Mouse (Mus musculus) left cerebral cortex, postnatal 10 days (tissue): ENCODE results near the gene Snupn. TPM values are rescaled to one million over a fixed set of nuclear protein-coding genes. Genes with fewer than 3 reads are reported as not detected.
A peak's percentile ranks its signal among the peaks of the same experiment; 100 is the strongest.
"Not testable (repeated sequence)": the region's sequence is repeated elsewhere in the genome, so short reads cannot be mapped to it uniquely, and the experiment has no call there.

ENCODE experiments used
- DNase-seq, 2 experiments: peaks; one replicate each; pipeline ENCODE4 v3.0.0; 2021 to 2022; ENCODE audit warnings: low spot score in 2 of 2, mixed read lengths in 1 of 2; ENCODE audit errors: extremely low spot score in 1 of 2
- intact Hi-C: fragments of 180-260 bp; cut with DNase I; formaldehyde crosslinking; loops from one replicate; pipeline ENCODE4 v1.15.1; 2025
- total RNA-seq, 2 experiments: library from RNA; stranded (reverse); gene quantifications; 2 replicates each; pipeline ENCODE4 v1.2.3; 2021

Gene Snupn
- total RNA-seq, 2 experiments from 2014 or later = 16.3 to 17.3 TPM

DNA sequence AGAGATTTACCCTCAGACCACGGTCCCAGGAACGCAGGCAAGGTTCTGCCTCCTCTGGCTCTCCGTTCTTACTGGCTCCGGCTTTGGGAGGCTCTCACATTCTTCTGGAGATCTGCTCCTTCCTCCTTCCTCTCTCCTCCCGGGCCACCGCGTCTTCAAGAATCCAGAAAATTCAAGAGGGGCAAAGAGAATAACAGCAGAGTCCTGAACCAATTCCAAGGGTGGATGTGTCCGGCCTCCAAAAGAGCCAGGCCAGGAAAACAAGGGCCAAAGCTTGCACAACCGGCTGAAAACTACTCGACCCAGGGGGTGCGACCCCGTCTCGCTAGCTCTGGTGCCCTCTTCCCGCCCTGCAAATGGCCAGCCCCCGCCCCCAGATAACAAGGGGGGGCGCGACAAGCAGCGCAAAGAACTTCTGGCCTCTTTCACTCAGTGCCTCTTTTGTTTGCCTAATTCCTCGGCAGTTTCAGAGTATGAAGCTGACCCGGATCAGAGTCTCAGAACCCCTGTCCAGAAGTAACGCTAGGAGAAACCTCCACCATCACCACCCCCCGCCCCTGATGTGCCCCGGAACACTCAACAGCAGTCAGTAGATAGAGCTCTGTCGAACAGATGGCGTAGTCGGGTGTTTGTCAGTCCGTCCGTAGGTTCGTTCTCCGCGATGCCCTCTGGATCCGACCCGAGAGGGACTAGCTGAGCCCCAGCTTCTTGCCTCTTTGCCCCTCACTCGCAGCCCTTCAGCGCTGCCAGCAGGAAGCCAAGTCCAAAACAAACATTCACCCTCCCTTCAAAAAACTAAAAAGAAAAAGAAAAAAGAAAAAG lies 23.3 kb upstream of the Snupn start:
- DNase-seq = peak in 1 of 2 experiments; percentile 57
- intact Hi-C loops = loop anchor here (5.0 to 10.0 kb wide), 2 partner anchors 35 to 297 kb away; no protein-coding TSS in a partner anchor

DNA sequence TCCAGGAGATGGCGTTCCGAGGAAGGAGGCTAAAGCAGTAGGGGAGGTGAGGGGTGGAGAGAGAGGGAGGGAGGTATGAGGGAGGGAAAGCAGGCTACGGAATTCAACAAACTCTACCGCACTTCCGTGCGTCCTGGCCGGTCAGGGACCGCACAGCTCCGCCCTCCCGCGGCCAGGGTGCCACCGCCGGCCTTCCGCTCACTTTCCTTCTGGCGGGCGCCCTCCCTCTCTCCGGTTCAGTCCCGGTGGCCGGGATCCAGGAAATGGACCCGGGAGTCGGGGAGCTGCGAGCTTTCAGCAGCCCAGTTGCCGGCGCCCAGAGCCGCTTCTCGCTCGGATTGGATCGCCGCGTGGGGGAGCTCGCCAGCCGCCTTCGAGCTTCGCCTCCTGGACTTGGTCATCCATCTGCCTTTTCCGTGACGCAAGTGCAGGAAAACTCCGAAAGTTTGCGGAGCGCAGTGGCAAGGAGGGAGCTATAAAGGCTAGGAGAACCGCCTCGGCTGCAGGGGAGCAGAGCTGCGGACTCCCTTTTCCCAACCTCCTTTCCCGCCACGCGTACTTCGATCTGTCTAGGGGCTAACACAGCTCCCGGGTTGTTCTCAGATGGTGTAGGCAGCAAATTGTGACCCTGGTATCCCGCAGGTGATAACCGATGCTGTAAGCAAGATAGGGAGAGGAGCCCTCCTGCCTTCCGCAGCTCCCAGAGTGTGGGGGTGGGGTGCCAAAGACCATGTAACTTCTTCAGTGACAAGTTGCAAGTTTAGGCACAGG lies 22.5 kb upstream of the Snupn start, which contains the start of gene Snx33:
Gene Snx33 (minus strand): TSS at position 331 of the 771 bp plus-strand sequence.
- intact Hi-C loops = loop anchor here (5.0 to 10.0 kb wide), 2 partner anchors 36 to 297 kb away; no protein-coding TSS in a partner anchor
- DNase-seq = peak; percentile 79 to 94

DNA sequence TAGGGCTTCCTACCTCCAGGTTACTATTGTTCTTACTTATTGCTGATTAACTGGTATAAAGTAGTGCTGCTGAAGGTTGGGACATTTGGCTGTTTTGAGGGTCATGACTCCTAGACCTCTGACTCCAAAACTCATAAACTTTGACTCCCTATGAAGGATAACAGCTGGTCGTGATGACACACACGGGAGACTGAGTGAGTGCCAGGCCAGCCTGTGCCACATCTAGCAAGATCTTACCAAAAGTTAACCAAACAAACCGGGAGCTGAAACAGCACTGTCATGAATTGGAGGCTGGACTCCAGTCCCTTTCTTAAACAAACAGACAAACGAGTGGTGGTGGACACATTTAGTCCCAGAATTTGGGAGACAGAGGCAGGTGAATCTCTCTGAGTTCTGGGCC lies 21.2 kb upstream of the Snupn start:
- no peak for DNase-seq

DNA sequence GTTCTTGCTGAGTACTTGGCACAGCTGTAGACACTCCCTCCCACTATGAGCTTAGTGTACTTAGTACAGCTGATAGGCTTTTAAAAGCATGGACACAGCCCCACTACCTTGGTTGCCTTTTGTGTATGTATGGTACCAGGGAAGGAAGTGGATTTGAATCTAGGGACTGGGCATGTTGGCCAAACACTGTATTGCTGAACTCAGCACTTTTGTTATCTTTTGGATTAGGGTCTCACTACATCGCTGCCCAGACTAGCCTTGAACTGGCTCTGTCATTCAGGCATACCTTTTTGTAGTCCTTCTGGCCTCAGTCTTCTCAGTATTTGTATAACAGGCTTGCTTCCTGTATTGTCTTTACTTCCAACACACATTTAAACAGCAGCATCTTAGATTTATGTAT lies 20.1 kb upstream of the Snupn start:
- intact Hi-C loops = no loop called here
- no peak for DNase-seq

More for the DNA sequence above, 21.2 kb upstream of the Snupn start:
- intact Hi-C loops = loop anchor here (5.0 to 10.0 kb wide), 2 partner anchors 37 to 295 kb away; no protein-coding TSS in a partner anchor

DNA sequence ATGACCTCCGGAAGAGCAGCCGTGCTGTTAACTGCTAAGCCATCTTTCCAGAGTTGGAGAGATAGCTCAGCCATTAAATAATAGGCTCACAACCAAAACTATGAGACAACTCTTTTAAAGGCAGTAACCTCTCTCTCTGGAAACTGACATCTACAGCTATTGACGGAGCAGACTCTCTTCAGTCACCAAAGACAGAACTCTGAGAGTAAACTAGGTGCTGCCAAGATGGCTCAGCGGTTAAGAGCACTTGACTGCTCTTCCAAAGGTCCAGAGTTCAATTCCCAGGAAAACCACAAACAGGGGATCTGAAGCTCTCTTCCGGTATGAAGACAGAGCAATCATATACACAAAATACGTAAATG lies 13.8 kb upstream of the Snupn start:
- DNase-seq = no peak
- intact Hi-C loops = no loop called here

DNA sequence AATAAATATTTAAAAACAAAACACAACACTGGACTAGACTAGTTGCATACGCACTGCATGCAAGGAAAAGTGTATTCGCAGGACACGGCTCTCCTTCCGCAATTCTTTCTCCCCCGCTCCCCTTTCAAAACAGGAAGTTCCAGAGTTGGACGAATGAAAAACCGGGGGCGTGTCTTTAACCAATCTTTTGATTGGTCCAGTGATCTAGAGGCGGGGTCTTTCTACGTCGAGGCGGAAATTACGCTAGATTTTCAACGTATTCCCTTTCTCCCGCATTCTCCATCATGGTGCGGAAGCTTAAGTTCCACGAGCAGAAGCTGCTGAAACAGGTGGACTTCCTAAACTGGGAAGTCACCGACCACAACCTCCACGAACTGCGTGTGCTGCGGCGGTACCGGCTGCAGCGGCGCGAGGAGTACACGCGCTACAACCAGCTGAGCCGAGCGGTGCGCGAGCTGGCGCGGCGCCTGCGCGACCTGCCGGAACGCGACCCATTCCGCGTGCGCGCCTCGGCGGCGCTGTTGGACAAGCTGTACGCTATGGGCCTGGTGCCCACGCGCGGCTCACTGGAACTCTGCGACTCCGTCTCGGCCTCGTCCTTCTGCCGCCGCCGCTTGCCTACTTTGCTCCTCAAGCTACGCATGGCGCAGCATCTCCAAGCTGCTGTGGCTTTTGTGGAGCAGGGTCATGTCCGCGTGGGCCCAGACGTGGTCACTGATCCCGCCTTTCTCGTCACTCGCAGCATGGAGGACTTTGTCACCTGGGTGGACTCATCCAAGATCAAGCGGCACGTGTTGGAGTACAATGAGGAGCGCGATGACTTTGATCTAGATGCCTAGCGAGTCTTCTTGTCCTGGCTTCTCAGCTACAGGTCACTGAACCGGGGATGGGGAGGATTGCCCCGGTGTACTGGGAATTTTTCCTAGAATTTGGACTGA lies 13.2 kb upstream of the Snupn start, which contains the start of gene Imp3:
Gene Imp3 (plus strand): TSS at position 253 of the 938 bp plus-strand sequence.
- intact Hi-C loops = no loop called here
- peak; percentile 91 to 92 for DNase-seq

DNA sequence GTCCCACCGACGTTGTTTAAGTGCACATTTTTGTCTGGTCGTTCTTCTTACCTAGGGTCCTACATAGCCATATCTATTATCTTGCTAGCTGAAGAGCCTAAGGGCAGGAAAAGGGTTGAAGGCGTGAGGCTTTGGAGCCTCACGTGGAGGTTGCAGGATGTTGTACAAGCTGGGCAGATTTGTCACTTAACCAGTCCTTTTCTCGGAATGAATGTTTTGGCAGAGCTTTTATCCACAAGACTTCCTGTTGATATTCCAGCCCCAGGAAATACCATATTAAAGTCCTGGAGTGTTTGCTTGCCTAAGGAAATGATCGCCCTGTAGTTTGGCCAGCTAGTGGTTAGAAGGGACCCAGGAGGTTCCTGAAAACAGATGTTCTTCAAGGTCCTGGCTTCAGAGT lies 12.3 kb upstream of the Snupn start:
- DNase-seq = no peak
- intact Hi-C loops = no loop called here

DNA sequence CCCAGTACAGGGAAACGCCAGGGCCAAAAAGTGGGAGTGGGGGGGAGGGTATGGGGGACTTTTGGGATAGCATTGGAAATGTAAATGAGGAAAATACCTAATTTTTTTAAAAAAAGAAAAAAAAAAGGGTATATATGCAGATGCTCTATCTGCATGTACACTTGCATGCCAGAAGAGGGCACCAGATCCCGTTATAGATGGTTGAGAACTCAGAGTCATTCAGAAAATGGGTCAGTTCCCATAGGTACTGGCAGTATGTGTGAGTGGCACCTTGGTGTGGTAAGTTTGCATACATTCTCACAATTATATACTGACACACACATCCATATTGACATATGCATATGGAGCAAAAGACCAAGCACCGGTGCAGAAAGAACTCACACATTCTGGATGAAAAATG lies 3.2 kb upstream of the Snupn start:
- intact Hi-C loops = loop anchor here (5.0 to 10.0 kb wide), 2 partner anchors 47 to 185 kb away; partner anchors contain the start of genes Man2c1 and Ptpn9
- DNase-seq = peak in 1 of 2 experiments; percentile 58

DNA sequence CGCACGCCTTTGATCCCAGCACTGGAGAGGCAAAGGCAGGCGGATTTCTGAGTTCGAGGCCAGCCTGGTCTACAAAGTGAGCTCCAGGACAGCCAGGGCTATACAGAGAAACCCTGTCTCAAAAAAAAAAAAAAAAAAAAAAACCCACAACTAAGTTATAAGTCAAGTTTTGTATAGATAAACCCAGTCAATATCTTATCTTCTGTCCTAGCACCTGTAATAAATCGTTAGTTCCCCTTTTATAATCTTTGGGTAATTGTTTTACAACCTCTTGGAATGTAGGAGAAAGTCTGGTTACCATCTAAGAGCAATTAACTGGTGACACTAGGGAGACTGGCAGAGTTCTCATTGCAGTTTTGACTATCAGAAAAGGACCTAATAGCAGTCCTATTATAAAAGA lies 2.0 kb upstream of the Snupn start:
- DNase-seq = not testable (repeated sequence)
- intact Hi-C loops = loop anchor here (5.0 to 10.0 kb wide), 2 partner anchors 46 to 184 kb away; partner anchors contain the start of genes Man2c1 and Ptpn9

DNA sequence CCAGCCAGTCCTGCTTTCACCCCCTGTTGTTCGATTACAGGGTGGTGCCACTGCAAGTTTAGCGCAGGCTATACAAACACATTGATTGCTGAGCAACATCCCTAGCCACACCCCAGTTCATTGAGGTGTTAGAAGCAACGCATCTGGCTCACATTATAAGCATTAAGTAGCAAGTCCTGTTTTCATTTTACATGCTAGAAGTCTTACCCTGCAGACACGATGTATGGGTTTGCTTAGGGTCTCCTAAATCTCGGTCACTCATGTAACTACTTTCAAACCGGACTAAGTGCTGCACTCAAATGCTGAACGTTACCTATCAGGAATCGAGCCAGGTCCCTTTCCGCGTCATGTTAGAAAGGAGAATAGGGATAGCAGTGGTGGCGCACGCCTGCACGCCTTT lies 911 bp upstream of the Snupn start:
- DNase-seq = no peak
- intact Hi-C loops = loop anchor here (5.0 to 10.0 kb wide), 2 partner anchors 45 to 183 kb away; partner anchors contain the start of genes Man2c1 and Ptpn9

DNA sequence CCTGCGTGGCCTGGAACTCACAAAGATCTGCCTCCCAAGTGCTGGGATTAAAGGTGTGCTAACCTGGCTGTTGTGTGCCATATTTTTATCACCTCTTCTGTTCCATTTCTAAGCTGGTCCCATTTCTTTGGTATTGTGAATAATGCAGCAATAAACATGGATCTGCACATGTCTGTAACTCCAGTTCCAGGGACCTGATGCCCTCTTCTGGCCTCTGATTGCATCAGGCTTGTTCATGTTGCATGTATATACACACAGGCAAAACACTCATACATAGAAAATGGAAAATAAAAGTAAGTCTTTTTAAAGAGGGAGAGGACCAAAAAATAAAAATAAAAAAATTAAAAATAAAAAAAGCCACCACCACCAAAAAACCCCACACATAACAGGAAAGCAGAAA lies 2.9 kb downstream of the Snupn start:
- no peak for DNase-seq
- intact Hi-C loops = no loop called here

DNA sequence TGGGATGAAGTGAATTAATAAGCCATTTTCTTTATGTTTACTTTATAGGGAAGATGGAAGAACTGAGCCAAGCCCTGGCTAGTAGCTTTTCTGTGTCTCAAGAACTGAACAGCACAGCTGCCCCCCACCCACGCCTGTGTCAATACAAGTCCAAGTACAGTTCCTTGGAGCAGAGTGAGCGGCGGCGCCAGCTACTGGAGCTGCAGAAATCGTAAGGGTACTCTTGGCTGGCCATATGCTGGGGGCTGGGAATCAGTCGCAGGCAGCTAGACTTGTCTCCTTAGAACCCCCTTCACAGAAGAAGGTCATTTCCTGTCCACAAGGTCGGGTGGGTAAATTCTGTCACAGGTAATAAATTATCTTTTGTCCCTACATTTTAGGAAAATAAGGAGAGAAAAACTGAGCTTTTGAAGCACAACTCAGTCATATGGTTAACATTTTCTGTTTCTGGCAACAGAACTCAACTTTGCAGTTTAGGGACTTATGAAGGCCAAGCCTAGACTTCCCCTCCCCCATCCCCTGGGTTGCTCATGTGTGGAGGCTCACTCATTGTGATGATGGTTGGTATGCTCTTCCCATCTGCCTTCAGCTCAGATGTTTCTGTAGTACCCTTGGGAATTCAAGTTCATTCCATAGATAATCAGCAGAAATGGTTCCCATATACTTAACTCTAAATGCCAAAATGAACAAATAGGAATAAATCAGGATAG lies 6.4 kb downstream of the Snupn start:
- DNase-seq = no peak
- intact Hi-C loops = no loop called here

DNA sequence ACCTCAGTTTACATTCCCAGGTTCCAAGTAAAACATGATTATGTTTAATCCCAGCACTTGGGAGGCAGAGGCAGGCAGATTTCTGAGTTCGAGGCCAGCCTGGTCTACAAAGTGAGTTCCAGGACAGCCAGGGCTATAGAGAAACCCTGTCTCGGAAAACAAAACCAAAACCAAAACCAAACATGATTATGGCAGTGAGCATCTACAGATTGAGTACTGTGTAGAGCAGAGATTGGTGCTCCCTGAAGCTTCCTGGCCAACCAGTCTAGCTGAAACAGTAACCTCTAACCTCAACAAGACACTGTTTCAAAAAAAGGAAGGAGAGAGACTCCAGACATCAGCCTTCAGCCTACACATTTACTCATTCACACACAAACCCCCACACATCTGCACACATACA lies 8.0 kb downstream of the Snupn start:
- intact Hi-C loops = no loop called here
- DNase-seq = no peak

DNA sequence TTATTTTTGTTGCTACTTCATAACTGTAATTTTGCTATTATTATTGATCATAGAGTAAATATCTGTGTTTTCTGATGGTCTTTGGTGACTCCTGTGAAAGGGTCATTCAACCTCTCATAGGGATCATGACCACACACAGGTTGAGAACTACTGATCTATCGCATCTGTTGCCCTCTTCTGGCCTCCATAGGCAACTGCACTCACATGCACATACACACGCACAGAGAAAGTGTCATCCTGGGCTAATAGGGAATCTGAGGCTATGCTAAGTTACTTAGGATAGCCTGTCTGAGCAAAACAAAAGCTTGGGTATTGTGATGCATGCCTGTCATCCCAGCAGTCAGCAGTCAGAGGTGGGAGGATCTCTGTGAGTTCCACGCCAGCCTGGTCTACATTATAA lies 10.9 kb downstream of the Snupn start:
- intact Hi-C loops = no loop called here
- DNase-seq = no peak

DNA sequence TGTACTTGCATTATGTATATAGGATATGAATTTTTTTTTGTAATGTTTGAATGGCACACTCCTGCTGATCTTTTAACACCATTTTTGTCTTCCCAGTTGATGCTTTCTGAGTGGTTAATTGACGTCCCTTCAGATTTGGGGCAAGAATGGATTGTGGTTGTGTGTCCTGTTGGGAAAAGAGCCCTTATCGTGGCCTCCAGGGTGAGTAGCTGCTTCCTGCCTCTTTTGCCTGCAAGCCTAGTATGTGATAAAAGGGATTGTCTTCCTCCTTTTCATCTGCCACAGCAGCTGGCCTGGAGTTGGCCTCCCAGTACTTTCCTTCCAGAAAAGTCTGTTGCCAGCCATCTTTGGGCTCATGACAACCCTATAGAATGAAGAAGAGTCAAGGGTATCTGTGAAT lies 19.5 kb downstream of the Snupn start:
- DNase-seq = no peak
- intact Hi-C loops = no loop called here

DNA sequence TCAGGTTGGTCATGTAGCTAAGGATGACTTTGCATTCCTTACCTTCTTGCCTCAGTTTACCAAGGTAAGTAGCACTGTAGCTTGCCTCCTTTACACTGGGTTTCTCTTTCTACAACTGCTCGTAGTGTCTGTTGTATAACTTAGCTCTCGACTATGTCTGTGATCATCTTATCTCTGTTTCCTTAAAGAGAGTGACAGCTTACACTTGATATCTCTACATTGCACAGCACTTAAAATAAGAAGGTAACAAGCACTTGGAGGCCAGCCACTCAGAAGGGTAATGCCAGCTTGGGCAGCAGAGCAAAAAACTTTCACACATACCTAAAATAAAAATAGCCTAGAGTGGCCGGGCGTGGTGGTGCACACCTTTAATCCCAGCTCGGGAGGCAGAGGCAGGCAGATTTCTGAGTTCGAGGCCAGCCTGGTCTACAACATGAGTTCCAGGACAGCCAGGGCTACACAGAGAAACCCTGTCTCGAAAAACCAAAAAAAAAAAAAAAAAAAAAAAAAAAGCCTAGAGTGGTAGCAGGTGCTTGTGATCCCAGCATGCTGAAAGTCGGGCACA lies 23.4 kb downstream of the Snupn start:
- intact Hi-C loops = no loop called here
- no peak for DNase-seq

DNA sequence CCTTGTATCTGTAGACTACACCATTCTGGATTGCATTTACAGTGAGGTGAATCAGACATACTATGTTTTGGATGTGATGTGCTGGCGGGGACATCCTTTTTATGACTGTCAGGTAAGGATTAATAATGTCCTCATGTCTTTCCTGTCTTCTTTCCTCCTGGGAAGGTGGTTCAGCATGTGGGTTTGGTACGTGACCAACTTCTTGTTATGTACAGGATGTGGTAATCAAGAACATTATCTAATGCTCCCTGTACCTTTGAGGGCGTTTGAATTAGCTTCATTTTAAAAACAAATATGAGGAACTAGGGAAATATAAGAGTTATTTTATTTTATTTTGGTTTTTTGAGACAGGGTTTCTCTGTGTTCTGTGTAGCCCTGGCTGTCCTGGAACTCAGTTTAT lies 24.5 kb downstream of the Snupn start:
- intact Hi-C loops = no loop called here
- DNase-seq = no peak

DNA sequence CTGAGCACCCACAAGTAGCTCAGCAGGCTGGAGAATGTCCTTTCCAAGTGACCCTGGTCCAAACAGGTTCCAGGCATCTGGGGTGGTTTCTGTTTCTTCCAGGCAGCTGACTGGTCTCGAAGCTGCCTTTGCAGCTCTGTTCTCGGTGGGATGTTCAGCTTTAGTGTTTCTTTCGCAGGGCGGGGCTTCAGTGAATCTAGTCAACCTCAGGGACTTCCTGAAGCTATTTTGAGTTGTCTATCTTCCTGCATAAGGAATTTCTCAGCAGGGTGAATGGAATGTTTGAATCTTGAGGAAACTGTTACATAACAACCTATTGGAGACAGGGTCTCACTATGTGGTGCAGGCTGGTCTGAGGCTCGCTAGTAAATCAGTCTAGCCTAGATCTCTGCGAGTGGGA lies 29.5 kb downstream of the Snupn start:
- no peak for DNase-seq
- intact Hi-C loops = no loop called here
